In the genomic region with DNA sequence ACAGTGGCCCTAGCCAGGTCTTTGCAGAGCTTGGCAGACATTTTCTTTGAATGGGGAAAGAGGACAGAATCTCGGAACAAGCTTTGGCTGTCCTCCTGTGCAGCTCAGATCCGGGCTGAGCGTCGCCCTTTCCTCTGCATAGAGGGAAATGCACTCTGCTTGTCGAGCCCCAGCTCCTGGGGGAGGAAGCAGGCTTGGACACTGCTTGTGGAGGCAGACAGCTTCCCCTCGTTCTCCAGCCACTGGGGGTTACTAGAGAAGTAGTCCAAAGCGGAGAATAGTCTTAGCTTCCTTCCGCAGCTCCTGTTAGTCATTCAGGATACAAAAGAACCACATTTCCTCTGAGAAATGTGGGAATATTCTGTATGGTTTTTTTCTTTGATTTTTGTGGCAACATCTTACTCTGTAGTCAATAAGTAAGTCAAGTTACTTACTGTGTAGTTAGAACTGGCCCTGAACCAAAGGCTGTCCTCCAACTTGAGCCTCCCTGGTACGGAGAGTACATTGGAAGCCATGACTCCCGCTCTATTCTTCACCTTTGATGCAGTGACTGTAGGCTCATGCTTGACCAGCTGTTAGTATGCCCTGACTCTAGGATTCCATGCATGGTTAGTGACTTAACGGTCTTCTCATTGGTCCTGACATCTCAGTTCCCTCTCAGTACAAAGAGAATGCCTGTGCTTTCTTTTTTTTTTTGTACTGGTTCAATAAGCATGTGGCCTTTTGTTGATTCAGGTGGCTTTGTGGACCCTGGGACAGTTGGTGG, we compare ENCODE assay signal across 31 mouse cellular contexts. TPM values are rescaled to one million over a fixed set of nuclear protein-coding genes. Genes with fewer than 3 reads are reported as not detected.
DNase-seq lines count a peak whose midpoint lies in the region; ATAC-seq lines count a peak whose summit lies in the region.
"Had no signal": no experiment of that assay in that cellular context is flagged by ENCODE, and none has a peak within 500 bp of the region (broad histone marks: within the 10 kb centered on the region; RNA-seq: fewer than 3 reads in every experiment).

No protein-coding gene starts in this region.

- H3K4me3 ChIP-seq in embryonic facial prominence, embryonic 15.5 days (replicated peaks): no peak overlapping the region
- H3K4me3 ChIP-seq in embryonic facial prominence, embryonic 10.5 days: no peak overlapping the region
- H3K4me3 ChIP-seq in limb, embryonic 11.5 days (ENCODE audit: low read depth, low read length): no peak overlapping the region
- H3K4me3 ChIP-seq: embryonic facial prominence, embryonic 13.5 days; erythroblast, embryonic 14.5 days; heart, embryonic 15.5 days; hindbrain, embryonic 15.5 days; left cerebral cortex, adult 2 months; limb, embryonic 15.5 days; liver, embryonic 13.5 days; megakaryocyte, embryonic 14.5 days; midbrain, embryonic 13.5 days; stomach, embryonic 15.5 days had no signal

- peaks cover 92% of the 10 kb centered on the region for H3K36me3 ChIP-seq in embryonic facial prominence, embryonic 15.5 days
- H3K36me3 ChIP-seq in embryonic facial prominence, embryonic 10.5 days (replicated peaks): peaks cover 99% of the 10 kb centered on the region
- H3K36me3 ChIP-seq in limb, embryonic 11.5 days (ENCODE audit: control insufficient read depth, insufficient read depth, low read length): peaks cover 30% of the 10 kb centered on the region

- H3K9me3 ChIP-seq in embryonic facial prominence, embryonic 15.5 days (replicated peaks): no peaks in the 10 kb centered on the region
- H3K9me3 ChIP-seq in embryonic facial prominence, embryonic 10.5 days: no peaks in the 10 kb centered on the region
- H3K9me3 ChIP-seq in limb, embryonic 11.5 days (ENCODE audit: control insufficient read depth, low read length): no peaks in the 10 kb centered on the region
- H3K9me3 ChIP-seq: embryonic facial prominence, embryonic 13.5 days; heart, embryonic 15.5 days; hindbrain, embryonic 15.5 days; limb, embryonic 15.5 days; liver, embryonic 13.5 days; megakaryocyte, embryonic 14.5 days; midbrain, embryonic 13.5 days; stomach, embryonic 15.5 days had no signal

- DNase-seq in embryonic facial prominence, embryonic 10.5 days (ENCODE audit: low spot score): no peak
- peak; percentile 45 for DNase-seq in kidney, adult 9 months
- no peak for DNase-seq in kidney, adult 18-20 months
- DNase-seq in 416B (ENCODE audit: low read depth): peak; percentile 12
- no peak for DNase-seq in limb, embryonic 11.5 days (ENCODE audit: low spot score)
- DNase-seq in layer of hippocampus, postnatal 14 days (ENCODE audit: low spot score in 2 of 2): no peak
- DNase-seq: adrenal gland, postnatal 25 days; cerebellum, adult 18-20 months; cerebellum, postnatal 10 days; forebrain, postnatal 0 days; heart, postnatal 4 days; kidney, postnatal 10 days; liver, embryonic 13.5 days; lung, adult 18-20 months; lung, postnatal 4 days; right cerebral cortex, postnatal 25 days had no signal

- no peak overlapping the region for H3K9ac ChIP-seq in embryonic facial prominence, embryonic 15.5 days
- H3K9ac ChIP-seq in limb, embryonic 11.5 days (ENCODE audit: low read length): no peak overlapping the region; the same call in 1 of the 2 replicates
- H3K9ac ChIP-seq: embryonic facial prominence, embryonic 13.5 days; forebrain, postnatal 0 days; heart, embryonic 15.5 days; hindbrain, embryonic 15.5 days; limb, embryonic 15.5 days; liver, embryonic 13.5 days; midbrain, embryonic 13.5 days; stomach, embryonic 15.5 days had no signal

- H3K27me3 ChIP-seq in embryonic facial prominence, embryonic 15.5 days: no peaks in the 10 kb centered on the region
- no peaks in the 10 kb centered on the region for H3K27me3 ChIP-seq in embryonic facial prominence, embryonic 10.5 days (replicated peaks; ENCODE audit: low read depth, poor library complexity, severe bottlenecking)
- no peaks in the 10 kb centered on the region for H3K27me3 ChIP-seq in limb, embryonic 11.5 days (ENCODE audit: control insufficient read depth, insufficient read depth, low read length)
- H3K27me3 ChIP-seq: embryonic facial prominence, embryonic 13.5 days; heart, embryonic 15.5 days; hindbrain, embryonic 15.5 days; limb, embryonic 15.5 days; liver, embryonic 13.5 days; megakaryocyte, embryonic 14.5 days; midbrain, embryonic 13.5 days; stomach, embryonic 15.5 days had no signal

- H3K4me1 ChIP-seq in embryonic facial prominence, embryonic 15.5 days: peaks cover 6% of the 10 kb centered on the region; the same call in 1 of the 2 replicates
- peaks cover 14% of the 10 kb centered on the region for H3K4me1 ChIP-seq in embryonic facial prominence, embryonic 10.5 days
- H3K4me1 ChIP-seq in limb, embryonic 11.5 days (ENCODE audit: control insufficient read depth, insufficient read depth, low read length): peaks cover 13% of the 10 kb centered on the region
- H3K4me1 ChIP-seq: heart, embryonic 15.5 days; hindbrain, embryonic 15.5 days; midbrain, embryonic 13.5 days; stomach, embryonic 15.5 days had no signal

- ATAC-seq in embryonic facial prominence, embryonic 15.5 days (ENCODE audit: insufficient number of reproducible peaks, low FRiP score, low TSS enrichment, low read depth): no peak
- no peak; the same call in 1 of the 2 replicates for ATAC-seq in limb, embryonic 11.5 days (ENCODE audit: insufficient number of reproducible peaks, low FRiP score, low TSS enrichment, low read depth)
- ATAC-seq: CD4-positive, CD25-positive, alpha-beta regulatory T cell, adult 4 months; forebrain, postnatal 0 days; inflammation-experienced regulatory T-cells, adult 6 months; lung, postnatal 0 days; midbrain, embryonic 13.5 days had no signal

- 83% methylated on average over 11 of the region's 11 CpGs for WGBS in embryonic facial prominence, embryonic 15.5 days
- 91% methylated on average over 11 of the region's 11 CpGs for WGBS in embryonic facial prominence, embryonic 10.5 days
- WGBS in limb, embryonic 11.5 days: 93% methylated on average over 11 of the region's 11 CpGs

- H3K27ac ChIP-seq in embryonic facial prominence, embryonic 15.5 days (replicated peaks): 0 out of 2 replicates have a peak overlapping the region, but pooled peaks have one; percentile 17
- no peak overlapping the region for H3K27ac ChIP-seq in embryonic facial prominence, embryonic 10.5 days (replicated peaks)
- H3K27ac ChIP-seq in limb, embryonic 11.5 days (replicated peaks; ENCODE audit: low read depth, low read length): peak overlapping the region; percentile 47; the same call in 1 of the 2 replicates
- H3K27ac ChIP-seq: embryonic facial prominence, embryonic 13.5 days; heart, embryonic 15.5 days; hindbrain, embryonic 15.5 days; left cerebral cortex, adult 2 months; limb, embryonic 15.5 days; liver, embryonic 13.5 days; midbrain, embryonic 13.5 days; stomach, embryonic 15.5 days had no signal

- H3K4me2 ChIP-seq in embryonic facial prominence, embryonic 15.5 days (replicated peaks): no peak overlapping the region
- H3K4me2 ChIP-seq in limb, embryonic 11.5 days (ENCODE audit: low read depth, severe bottlenecking): no peak overlapping the region
- H3K4me2 ChIP-seq: embryonic facial prominence, embryonic 13.5 days; heart, embryonic 15.5 days; hindbrain, embryonic 15.5 days; limb, embryonic 15.5 days; liver, embryonic 13.5 days; midbrain, embryonic 13.5 days; stomach, embryonic 15.5 days had no signal

RNA-seq across cellular contexts. Expression of a gene that starts 21.3 kb away (rescaled TPM):
- polyA plus RNA-seq in embryonic facial prominence, embryonic 15.5 days (2015; fragmentation: Nextera tagmentation; extraction: Ambion mirVana): 14.7 and 14.9 TPM in 2 replicates
- polyA plus RNA-seq in embryonic facial prominence, embryonic 10.5 days (2016; fragmentation: Nextera tagmentation; extraction: Ambion mirVana): 20.7 and 23.7 TPM in 2 replicates
- 23.0 and 27.3 TPM in 2 replicates for polyA plus RNA-seq in limb, embryonic 11.5 days (2014; fragmentation: Nextera tagmentation; extraction: Ambion mirVana)
- 10 to 100 TPM; 80.2 to 80.7 TPM for total RNA-seq in layer of hippocampus, postnatal 14 days (2021)

RNA-seq across cellular contexts. Expression of a gene that starts 25.1 kb away (rescaled TPM):
- 20.5 and 21.7 TPM in 2 replicates for polyA plus RNA-seq in embryonic facial prominence, embryonic 15.5 days (2015; fragmentation: Nextera tagmentation; extraction: Ambion mirVana)
- polyA plus RNA-seq in embryonic facial prominence, embryonic 10.5 days (2016; fragmentation: Nextera tagmentation; extraction: Ambion mirVana): 22.9 and 23.6 TPM in 2 replicates
- 15.2 and 15.9 TPM in 2 replicates for polyA plus RNA-seq in limb, embryonic 11.5 days (2014; fragmentation: Nextera tagmentation; extraction: Ambion mirVana)
- total RNA-seq in layer of hippocampus, postnatal 14 days (2021): 1 to 10 TPM; 8.9 to 9.1 TPM

RNA-seq across cellular contexts. Expression of a gene that starts 30.6 kb away (rescaled TPM):
- 4.8 and 7.7 TPM in 2 replicates for polyA plus RNA-seq in embryonic facial prominence, embryonic 15.5 days (2015; fragmentation: Nextera tagmentation; extraction: Ambion mirVana)
- 0.23 and 0.37 TPM in 2 replicates for polyA plus RNA-seq in embryonic facial prominence, embryonic 10.5 days (2016; fragmentation: Nextera tagmentation; extraction: Ambion mirVana)
- polyA plus RNA-seq in limb, embryonic 11.5 days (2014; fragmentation: Nextera tagmentation; extraction: Ambion mirVana): 0.11 and 0.17 TPM in 2 replicates
- total RNA-seq in layer of hippocampus, postnatal 14 days (2021): under 1 TPM; 0.29 to 0.30 TPM
- total RNA-seq: common myeloid progenitor, adult 5-6 weeks; neutrophil, adult 5-6 weeks had no signal
- polyA plus RNA-seq: erythroblast, embryonic 14.5 days had no signal

Comparison
In these comparisons a context has a peak if more than half of its experiments do, and no peak if none do; other contexts are left out.
1. DNase-seq: peak in kidney, adult 9 months (single experiment) and 416B (single experiment); none in embryonic facial prominence, embryonic 10.5 days (single experiment), kidney, adult 18-20 months (single experiment), limb, embryonic 11.5 days (single experiment) and layer of hippocampus, postnatal 14 days (0 of 2).